Mouse (Mus musculus): ENCODE results near the gene Ccn6. TPM values are rescaled to one million over a fixed set of nuclear protein-coding genes. Genes with fewer than 3 reads are reported as not detected.

Gene Ccn6
- polyA plus RNA-seq, 1 experiment, result 0.05 TPM

GRCm38 (mm10) chr10:39108837-39109488 is 54.6 kb downstream of the Ccn6 start:
- no peak for DNase-seq (ENCODE audit: low read depth in 1 of 2, low spot score in 2 of 2)
- TF ChIP-seq POLR2A (IDR thresholded peaks at IDR 0.05; ENCODE audit: low read depth, low read length) (no peak), CTCF (IDR thresholded peaks at IDR 0.05; ENCODE audit: extremely low read depth, insufficient read depth, insufficient read length, insufficient replicate concordance) (no peak)
- Histone ChIP-seq H3K36me3 (ENCODE audit: control insufficient read depth, insufficient read depth, low read length) (no peaks in the 10 kb centered on the region), H3K4me3 (ENCODE audit: extremely low read depth, insufficient read depth, insufficient read length) (no peak overlapping the region), H3K27me3 (ENCODE audit: control insufficient read depth, insufficient read depth, low read length) (no peaks in the 10 kb centered on the region), H3K4me1 (ENCODE audit: control insufficient read depth, insufficient read depth, insufficient read length) (no peaks in the 10 kb centered on the region), H3K27ac (ENCODE audit: insufficient read depth, low read length) (no peak overlapping the region)
- WGBS, result 34% methylated on average over 10 of the region's 10 CpGs

- TF ChIP-seq CTCF (IDR thresholded peaks at IDR 0.05; ENCODE audit: extremely low read depth, insufficient read depth, insufficient read length, insufficient replicate concordance), result no peak
- TF ChIP-seq POLR2A (IDR thresholded peaks at IDR 0.05; ENCODE audit: low read depth, low read length), result no peak
- Histone ChIP-seq H3K27me3 (ENCODE audit: control insufficient read depth, insufficient read depth, low read length) (no peaks in the 10 kb centered on the region), H3K27ac (ENCODE audit: insufficient read depth, low read length) (no peak overlapping the region), H3K4me3 (ENCODE audit: extremely low read depth, insufficient read depth, insufficient read length) (no peak overlapping the region), H3K4me1 (ENCODE audit: control insufficient read depth, insufficient read depth, insufficient read length) (no peaks in the 10 kb centered on the region), H3K36me3 (ENCODE audit: control insufficient read depth, insufficient read depth, low read length) (no peaks in the 10 kb centered on the region)
- DNase-seq (ENCODE audit: low read depth in 1 of 2, low spot score in 2 of 2), result no peak
- 93% methylated on average over 4 of the region's 4 CpGs for WGBS
These were observed 56.7 kb downstream of the Ccn6 start for GRCm38 (mm10) chr10:39106935-39107334.

- H3K36me3 ChIP-seq (ENCODE audit: control insufficient read depth, insufficient read depth, low read length), result no peaks in the 10 kb centered on the region
- H3K27me3 ChIP-seq (ENCODE audit: control insufficient read depth, insufficient read depth, low read length), result no peaks in the 10 kb centered on the region
- no peak overlapping the region for H3K4me3 ChIP-seq (ENCODE audit: extremely low read depth, insufficient read depth, insufficient read length)
- 86% methylated on average over 3 of the region's 3 CpGs for WGBS
- no peak for TF ChIP-seq CTCF (IDR thresholded peaks at IDR 0.05; ENCODE audit: extremely low read depth, insufficient read depth, insufficient read length, insufficient replicate concordance)
- TF ChIP-seq POLR2A (IDR thresholded peaks at IDR 0.05; ENCODE audit: low read depth, low read length), result no peak
- no peak for DNase-seq (ENCODE audit: low read depth in 1 of 2, low spot score in 2 of 2)
- H3K4me1 ChIP-seq (ENCODE audit: control insufficient read depth, insufficient read depth, insufficient read length), result no peaks in the 10 kb centered on the region
- H3K27ac ChIP-seq (ENCODE audit: insufficient read depth, low read length), result no peak overlapping the region
These were observed 57.2 kb downstream of the Ccn6 start for GRCm38 (mm10) chr10:39106413-39106812.

- 93% methylated on average over 8 of the region's 8 CpGs for WGBS
These were observed 58.7 kb downstream of the Ccn6 start for GRCm38 (mm10) chr10:39104803-39105449.

More at GRCm38 (mm10) chr10:39104803-39105449, 58.7 kb downstream of the Ccn6 start:
- Histone ChIP-seq H3K27me3 (ENCODE audit: control insufficient read depth, insufficient read depth, low read length) (no peaks in the 10 kb centered on the region), H3K27ac (ENCODE audit: insufficient read depth, low read length) (no peak overlapping the region), H3K4me1 (ENCODE audit: control insufficient read depth, insufficient read depth, insufficient read length) (no peaks in the 10 kb centered on the region), H3K4me3 (ENCODE audit: extremely low read depth, insufficient read depth, insufficient read length) (no peak overlapping the region; the same call in 1 of the 2 replicates), H3K36me3 (ENCODE audit: control insufficient read depth, insufficient read depth, low read length) (no peaks in the 10 kb centered on the region)
- TF ChIP-seq CTCF (IDR thresholded peaks at IDR 0.05; ENCODE audit: extremely low read depth, insufficient read depth, insufficient read length, insufficient replicate concordance) (no peak), POLR2A (IDR thresholded peaks at IDR 0.05; ENCODE audit: low read depth, low read length) (no peak)
- DNase-seq (ENCODE audit: low read depth in 1 of 2, low spot score in 2 of 2), result no peak

Other genes starting within 250 kb of the Ccn6 start
- gene Lama4, start 198.3 kb downstream of the Ccn6 start, polyA plus RNA-seq (2012; rRNA removed), result 1.7 and 1.9 TPM in 2 replicates
- 0.33 and 0.36 TPM in 2 replicates for gene Fam229b, start 29.9 kb downstream of the Ccn6 start, polyA plus RNA-seq (2012; rRNA removed)
- 1.5 and 3.4 TPM in 2 replicates for gene Tube1, start 29.8 kb downstream of the Ccn6 start, polyA plus RNA-seq (2012; rRNA removed)
- 36.9 and 38.0 TPM in 2 replicates for gene Fyn, start 205.1 kb upstream of the Ccn6 start, polyA plus RNA-seq (2012; rRNA removed)